In the genomic region with DNA sequence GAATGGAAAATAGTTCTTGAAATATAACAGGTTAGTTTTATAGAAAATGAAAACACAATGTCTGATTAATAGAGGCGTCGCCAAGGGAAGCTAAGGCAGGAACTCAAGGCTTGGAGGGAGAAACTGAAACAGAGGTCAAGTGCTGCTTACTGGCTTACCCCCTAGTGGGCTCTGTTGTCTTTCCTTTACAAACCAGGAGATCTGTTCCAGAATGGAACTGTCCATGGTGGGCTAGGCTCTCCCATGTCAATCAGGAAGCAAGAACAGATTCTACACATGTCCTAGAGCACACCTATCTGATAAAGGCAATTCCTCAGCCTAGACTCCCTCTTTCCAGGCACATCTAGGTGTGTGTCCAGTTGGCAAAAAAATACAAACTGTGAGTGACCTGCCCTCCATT, we compare ENCODE assay signal across 17 mouse cellular contexts. TPM values are rescaled to one million over a fixed set of nuclear protein-coding genes. Genes with fewer than 3 reads are reported as not detected.
"Had no signal": no experiment of that assay in that cellular context is flagged by ENCODE, and none has a peak within 500 bp of the region (broad histone marks: within the 10 kb centered on the region; RNA-seq: fewer than 3 reads in every experiment).

No protein-coding gene starts in this region.

- H3K4me1 ChIP-seq: liver, embryonic 13.5 days; megakaryocyte, embryonic 14.5 days; midbrain, embryonic 10.5 days had no signal

- H3K27ac ChIP-seq: left cerebral cortex, adult 2 months; liver, embryonic 13.5 days; midbrain, embryonic 10.5 days; midbrain, embryonic 13.5 days had no signal

- H3K27me3 ChIP-seq: liver, embryonic 13.5 days; megakaryocyte, embryonic 14.5 days; midbrain, embryonic 13.5 days had no signal

- H3K4me2 ChIP-seq: liver, embryonic 13.5 days; midbrain, embryonic 13.5 days had no signal

- H3K4me3 ChIP-seq: left cerebral cortex, adult 2 months; liver, embryonic 13.5 days; megakaryocyte, embryonic 14.5 days; midbrain, embryonic 10.5 days; midbrain, embryonic 13.5 days had no signal

- H3K36me3 ChIP-seq: liver, embryonic 13.5 days; midbrain, embryonic 10.5 days; midbrain, embryonic 13.5 days had no signal

- ATAC-seq: lung, postnatal 0 days; midbrain, embryonic 13.5 days; midbrain, embryonic 16.5 days had no signal

- H3K9me3 ChIP-seq: liver, embryonic 13.5 days; megakaryocyte, embryonic 14.5 days; midbrain, embryonic 10.5 days; midbrain, embryonic 13.5 days had no signal

- H3K9ac ChIP-seq: liver, embryonic 13.5 days; midbrain, embryonic 13.5 days had no signal

- DNase-seq: kidney, adult 9 months; kidney, postnatal 25 days; layer of hippocampus, postnatal 36 days; liver, embryonic 13.5 days; lung, adult 2 months; thymus, adult 18-20 months; thymus, postnatal 14 days; thymus, postnatal 4 days had no signal

RNA-seq across cellular contexts. Expression of gene Rab3c, which starts 32.3 kb away (rescaled TPM):
- total RNA-seq: monocyte, adult 5-6 weeks had no signal
- polyA plus RNA-seq: liver, adult 2 months; spleen, adult 2 months had no signal
